Mouse (Mus musculus): Measurements from ENCODE around the gene Ly6g5b. TPM values are rescaled to one million over a fixed set of nuclear protein-coding genes. Genes with fewer than 3 reads are reported as not detected.
A peak's percentile ranks its signal among the peaks of the same experiment; 100 is the strongest.

Ly6g5b gene
- polyA plus RNA-seq, 1 experiment from 2014 or later = 0.49 TPM

DNA sequence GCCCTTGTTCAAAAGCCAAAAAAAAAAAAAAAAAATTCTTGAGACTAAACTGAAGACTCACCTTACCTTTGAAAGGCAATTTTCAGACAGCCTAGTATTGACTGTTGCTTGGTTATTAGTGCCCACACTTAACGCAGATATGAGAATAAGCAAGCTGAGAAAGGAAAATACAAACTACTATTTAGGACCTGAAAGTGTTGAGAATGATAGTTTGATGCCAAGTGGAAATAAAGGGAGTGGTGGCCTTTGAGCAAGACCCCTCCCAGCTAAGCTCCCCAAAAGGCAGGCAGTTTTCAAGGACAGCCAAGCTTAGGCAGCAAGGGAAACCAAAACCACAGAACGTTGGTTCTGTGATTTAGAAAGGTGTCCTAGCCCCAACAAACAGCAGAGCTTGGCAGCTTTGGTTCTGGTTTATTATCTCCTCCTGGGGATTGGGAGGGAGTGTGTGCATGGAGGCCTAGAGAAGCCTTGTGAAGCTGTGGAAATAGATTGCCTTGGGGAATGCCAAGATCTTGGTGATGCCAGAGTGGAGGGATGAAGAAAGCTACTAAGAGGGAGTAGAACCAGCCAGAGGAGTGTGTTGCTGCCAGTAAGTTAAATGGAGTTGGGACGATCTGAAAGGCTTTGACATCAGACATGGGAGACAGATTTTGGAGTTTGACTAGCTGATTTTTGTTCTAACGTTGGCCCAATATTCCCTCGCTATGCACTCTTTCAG is 32.9 kb upstream of the Ly6g5b start:
- H3K27me3 ChIP-seq (ENCODE audit: control insufficient read depth, insufficient read depth, low read length) = no peaks in the 10 kb centered on the region
- WGBS = 68% methylated on average over 5 of the region's 5 CpGs
- H3K4me2 ChIP-seq (replicated peaks; ENCODE audit: low read depth, low read length) = no peak overlapping the region
- no peak overlapping the region for H3K27ac ChIP-seq (ENCODE audit: low read length)
- no peaks in the 10 kb centered on the region for H3K9me3 ChIP-seq (ENCODE audit: control insufficient read depth, low read depth, low read length)
- H3K4me3 ChIP-seq (ENCODE audit: low read depth, low read length) = no peak overlapping the region
- H3K4me1 ChIP-seq (ENCODE audit: control insufficient read depth, insufficient read depth, low read length) = no peaks in the 10 kb centered on the region
- H3K9ac ChIP-seq (replicated peaks; ENCODE audit: low read depth, low read length) = no peak overlapping the region
- H3K36me3 ChIP-seq (ENCODE audit: control insufficient read depth, insufficient read depth, low read length) = peaks cover 96% of the 10 kb centered on the region
- ATAC-seq (ENCODE audit: insufficient number of reproducible peaks, insufficient read depth, low FRiP score, low read depth) = no peak

DNA sequence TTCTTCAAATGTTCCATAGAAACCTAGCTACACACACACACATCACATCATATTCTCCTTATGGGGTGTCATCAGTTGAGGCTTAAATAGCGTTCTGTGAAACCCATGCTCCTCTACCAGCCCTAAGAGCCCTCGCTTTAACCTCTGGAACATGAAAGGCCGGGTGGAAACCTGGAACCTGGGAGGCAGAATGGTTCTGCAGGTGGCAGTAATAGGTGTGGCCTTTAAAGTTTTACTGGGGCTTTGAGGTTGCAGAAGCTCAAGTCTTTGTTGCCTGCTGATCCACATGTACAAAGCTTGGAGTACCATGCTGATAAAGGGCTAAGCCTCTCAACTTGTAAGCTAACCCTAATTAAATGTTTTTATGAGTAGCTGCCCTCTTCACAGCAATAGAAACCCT is 32.1 kb upstream of the Ly6g5b start:
- 50% methylated on average over 3 of the region's 3 CpGs for WGBS
- no peak overlapping the region for H3K4me3 ChIP-seq (ENCODE audit: low read depth, low read length)
- H3K9me3 ChIP-seq (ENCODE audit: control insufficient read depth, low read depth, low read length) = no peaks in the 10 kb centered on the region
- H3K36me3 ChIP-seq (ENCODE audit: control insufficient read depth, insufficient read depth, low read length) = peaks cover 96% of the 10 kb centered on the region
- H3K27me3 ChIP-seq (ENCODE audit: control insufficient read depth, insufficient read depth, low read length) = no peaks in the 10 kb centered on the region
- H3K9ac ChIP-seq (replicated peaks; ENCODE audit: low read depth, low read length) = no peak overlapping the region
- no peak overlapping the region for H3K27ac ChIP-seq (ENCODE audit: low read length)
- no peak for ATAC-seq (ENCODE audit: insufficient number of reproducible peaks, insufficient read depth, low FRiP score, low read depth)
- H3K4me1 ChIP-seq (ENCODE audit: control insufficient read depth, insufficient read depth, low read length) = no peaks in the 10 kb centered on the region
- H3K4me2 ChIP-seq (replicated peaks; ENCODE audit: low read depth, low read length) = no peak overlapping the region

DNA sequence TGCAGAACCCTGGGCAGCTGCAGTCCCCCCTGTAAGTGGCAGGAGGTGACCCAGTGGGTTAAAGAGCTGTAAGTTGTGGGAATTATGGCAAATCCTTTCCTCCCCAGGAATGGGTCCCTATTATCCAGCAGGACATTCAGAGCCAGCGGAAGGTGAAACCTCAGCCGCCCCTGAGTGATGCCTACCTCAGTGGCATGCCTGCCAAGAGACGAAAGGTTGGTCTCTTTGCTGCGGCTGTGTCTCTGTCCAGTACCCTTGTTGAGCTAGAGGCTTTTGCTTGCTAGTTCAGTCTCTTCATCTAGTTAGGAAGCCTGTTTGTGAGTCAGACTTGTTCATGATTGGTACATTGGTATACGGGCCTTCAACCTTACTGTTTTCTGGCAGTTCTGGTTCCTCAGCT is 30.9 kb upstream of the Ly6g5b start:
- Histone ChIP-seq H3K27me3 (ENCODE audit: control insufficient read depth, insufficient read depth, low read length) (no peaks in the 10 kb centered on the region), H3K36me3 (ENCODE audit: control insufficient read depth, insufficient read depth, low read length) (peaks cover 97% of the 10 kb centered on the region), H3K9me3 (ENCODE audit: control insufficient read depth, low read depth, low read length) (no peaks in the 10 kb centered on the region), H3K4me2 (replicated peaks; ENCODE audit: low read depth, low read length) (no peak overlapping the region), H3K9ac (replicated peaks; ENCODE audit: low read depth, low read length) (no peak overlapping the region), H3K27ac (ENCODE audit: low read length) (no peak overlapping the region), H3K4me1 (ENCODE audit: control insufficient read depth, insufficient read depth, low read length) (no peaks in the 10 kb centered on the region), H3K4me3 (ENCODE audit: low read depth, low read length) (no peak overlapping the region)
- 86% methylated on average over 5 of the region's 5 CpGs for WGBS
- no peak for ATAC-seq (ENCODE audit: insufficient number of reproducible peaks, insufficient read depth, low FRiP score, low read depth)

DNA sequence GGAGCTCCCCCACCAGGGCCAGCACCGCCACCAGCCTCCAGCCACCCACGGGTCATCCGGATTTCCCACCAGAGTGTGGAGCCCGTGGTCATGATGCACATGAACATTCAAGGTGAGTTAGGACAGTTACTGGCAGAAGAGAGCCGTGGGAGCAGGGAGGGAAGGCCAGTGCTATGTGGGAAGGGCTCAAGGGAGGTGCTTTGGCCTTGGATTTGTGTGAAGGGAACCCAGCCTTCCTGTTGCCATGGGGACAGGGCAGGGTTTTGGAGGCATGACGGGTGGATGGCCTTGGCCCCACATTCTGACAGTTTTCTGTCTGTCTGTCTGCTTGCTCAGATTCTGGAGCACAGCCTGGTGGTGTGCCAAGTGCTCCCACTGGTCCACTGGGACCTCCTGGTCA is 26.7 kb upstream of the Ly6g5b start:
- 90% methylated on average over 6 of the region's 6 CpGs for WGBS
- Histone ChIP-seq H3K4me3 (ENCODE audit: low read depth, low read length) (no peak overlapping the region), H3K9me3 (ENCODE audit: control insufficient read depth, low read depth, low read length) (no peaks in the 10 kb centered on the region), H3K27ac (ENCODE audit: low read length) (no peak overlapping the region), H3K9ac (replicated peaks; ENCODE audit: low read depth, low read length) (no peak overlapping the region), H3K4me2 (replicated peaks; ENCODE audit: low read depth, low read length) (no peak overlapping the region), H3K27me3 (ENCODE audit: control insufficient read depth, insufficient read depth, low read length) (no peaks in the 10 kb centered on the region), H3K4me1 (ENCODE audit: control insufficient read depth, insufficient read depth, low read length) (peaks cover 4% of the 10 kb centered on the region; the same call in 1 of the 2 replicates), H3K36me3 (ENCODE audit: control insufficient read depth, insufficient read depth, low read length) (peaks cover 85% of the 10 kb centered on the region)
- ATAC-seq (ENCODE audit: insufficient number of reproducible peaks, insufficient read depth, low FRiP score, low read depth) = no peak

- no peak for ATAC-seq (ENCODE audit: insufficient number of reproducible peaks, insufficient read depth, low FRiP score, low read depth)
These were observed 25.3 kb upstream of the Ly6g5b start for GRCm38 (mm10) chr17:35140490-35140996.

GRCm38 (mm10) chr17:35139269-35139668 is 24.0 kb upstream of the Ly6g5b start:
- WGBS = 93% methylated on average over 3 of the region's 3 CpGs
- H3K36me3 ChIP-seq (ENCODE audit: control insufficient read depth, insufficient read depth, low read length) = peaks cover 59% of the 10 kb centered on the region
- H3K27ac ChIP-seq (ENCODE audit: low read length) = no peak overlapping the region

More at GRCm38 (mm10) chr17:35140490-35140996, 25.3 kb upstream of the Ly6g5b start:
- Histone ChIP-seq H3K4me3 (ENCODE audit: low read depth, low read length) (no peak overlapping the region), H3K4me2 (replicated peaks; ENCODE audit: low read depth, low read length) (no peak overlapping the region), H3K27me3 (ENCODE audit: control insufficient read depth, insufficient read depth, low read length) (no peaks in the 10 kb centered on the region), H3K36me3 (ENCODE audit: control insufficient read depth, insufficient read depth, low read length) (peaks cover 71% of the 10 kb centered on the region), H3K9ac (replicated peaks; ENCODE audit: low read depth, low read length) (no peak overlapping the region), H3K27ac (ENCODE audit: low read length) (no peak overlapping the region), H3K4me1 (ENCODE audit: control insufficient read depth, insufficient read depth, low read length) (peaks cover 12% of the 10 kb centered on the region), H3K9me3 (ENCODE audit: control insufficient read depth, low read depth, low read length) (no peaks in the 10 kb centered on the region)
- 78% methylated on average over 16 of the region's 16 CpGs for WGBS

DNA sequence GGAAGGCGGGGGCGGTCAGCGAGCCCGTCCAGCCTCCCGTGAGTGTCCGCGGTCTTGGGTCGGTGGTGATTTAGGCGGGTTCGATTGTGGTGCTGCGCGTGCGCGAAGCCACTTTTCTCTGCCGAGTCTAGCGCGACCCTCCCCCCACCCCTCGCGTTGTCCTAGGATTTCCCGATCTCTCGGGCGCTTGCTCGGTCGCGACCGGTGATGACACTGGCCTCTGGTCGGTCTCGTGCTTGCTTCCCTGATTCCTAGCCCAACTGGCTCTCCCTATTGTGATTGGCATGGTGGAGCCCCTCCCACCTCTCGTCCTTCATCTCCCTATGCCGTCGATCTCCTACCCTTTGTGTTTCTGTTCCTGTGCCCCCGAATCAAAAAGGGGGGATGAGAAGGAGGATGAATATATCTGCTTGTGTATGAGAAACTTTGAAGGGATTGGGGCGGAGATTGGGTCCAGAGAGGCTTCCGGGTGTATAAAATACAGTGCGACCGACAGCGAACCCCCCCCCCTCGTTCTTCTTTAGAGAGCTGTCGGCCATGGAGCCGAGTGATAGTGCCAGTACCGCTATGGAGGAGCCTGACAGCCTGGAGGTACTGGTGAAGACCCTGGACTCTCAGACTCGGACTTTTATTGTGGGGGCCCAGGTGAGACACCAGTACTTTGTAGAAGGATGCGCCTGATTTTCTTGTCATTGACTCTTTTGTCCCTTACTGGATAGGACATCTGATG is 20.5 kb upstream of the Ly6g5b start:
- 1% methylated on average over 43 of the region's 43 CpGs for WGBS

More at GRCm38 (mm10) chr17:35139269-35139668, 24.0 kb upstream of the Ly6g5b start:
- no peak for ATAC-seq (ENCODE audit: insufficient number of reproducible peaks, insufficient read depth, low FRiP score, low read depth)
- Histone ChIP-seq H3K4me3 (ENCODE audit: low read depth, low read length) (no peak overlapping the region), H3K4me1 (ENCODE audit: control insufficient read depth, insufficient read depth, low read length) (peaks cover 12% of the 10 kb centered on the region), H3K4me2 (replicated peaks; ENCODE audit: low read depth, low read length) (no peak overlapping the region), H3K9me3 (ENCODE audit: control insufficient read depth, low read depth, low read length) (no peaks in the 10 kb centered on the region), H3K27me3 (ENCODE audit: control insufficient read depth, insufficient read depth, low read length) (no peaks in the 10 kb centered on the region), H3K9ac (replicated peaks; ENCODE audit: low read depth, low read length) (no peak overlapping the region)

DNA sequence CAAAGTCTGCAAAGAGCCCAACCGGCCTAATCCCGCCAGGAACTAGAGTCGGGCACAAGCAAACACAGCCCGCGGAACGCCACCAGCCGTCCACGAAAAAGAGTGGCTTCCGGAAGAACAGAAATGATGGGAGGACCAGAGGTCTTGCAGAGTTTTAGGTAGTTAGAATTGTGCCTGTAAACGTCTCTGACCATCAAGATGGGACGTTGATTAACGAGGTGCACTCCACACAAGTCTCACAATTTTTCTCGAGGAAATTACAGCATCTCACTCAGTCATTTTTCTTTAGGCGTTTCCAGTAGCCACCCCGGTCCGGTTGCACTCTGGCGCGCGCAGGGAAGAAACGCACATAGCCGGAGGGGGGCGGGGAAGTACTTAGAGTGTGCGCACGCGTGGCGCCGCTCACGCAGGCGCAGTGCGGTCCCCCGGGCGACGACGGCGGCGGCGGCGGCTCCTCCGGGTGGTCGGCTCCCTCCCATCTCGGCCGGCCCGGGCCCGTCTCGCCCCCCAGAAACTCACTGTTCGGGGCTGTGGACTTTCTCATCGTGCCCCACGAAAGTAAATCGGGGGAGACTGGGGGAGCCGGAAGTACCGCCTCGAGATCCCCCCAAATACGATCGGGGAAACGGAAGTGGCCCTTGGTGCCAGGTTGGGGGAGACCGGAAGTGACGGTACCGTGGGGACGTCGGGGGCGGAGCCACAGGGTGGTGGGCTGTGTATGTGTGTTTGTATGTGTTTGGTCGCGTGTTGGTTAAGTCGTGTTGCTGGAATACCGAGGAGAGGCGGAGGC is 19.8 kb upstream of the Ly6g5b start, which contains the start of gene Bag6:
Gene Bag6 (plus strand): TSS at position 378 of the 790 bp plus-strand sequence.
- WGBS = under 1% methylated on average over 66 of the region's 66 CpGs

More for the DNA sequence above, 20.5 kb upstream of the Ly6g5b start:
- peak overlapping the region; percentile 84 for H3K9ac ChIP-seq (replicated peaks; ENCODE audit: low read depth, low read length)
- peaks cover 24% of the 10 kb centered on the region for H3K36me3 ChIP-seq (ENCODE audit: control insufficient read depth, insufficient read depth, low read length)
- H3K9me3 ChIP-seq (ENCODE audit: control insufficient read depth, low read depth, low read length) = no peaks in the 10 kb centered on the region
- peak overlapping the region; percentile 88 for H3K4me2 ChIP-seq (replicated peaks; ENCODE audit: low read depth, low read length)
- H3K4me3 ChIP-seq (ENCODE audit: low read depth, low read length) = peak overlapping the region; percentile 67
- peak overlapping the region; percentile 92 for H3K27ac ChIP-seq (ENCODE audit: low read length)
- H3K4me1 ChIP-seq (ENCODE audit: control insufficient read depth, insufficient read depth, low read length) = peaks cover 12% of the 10 kb centered on the region
- no peaks in the 10 kb centered on the region for H3K27me3 ChIP-seq (ENCODE audit: control insufficient read depth, insufficient read depth, low read length)
- peak; percentile 54 for ATAC-seq (ENCODE audit: insufficient number of reproducible peaks, insufficient read depth, low FRiP score, low read depth)

More for the DNA sequence above, 19.8 kb upstream of the Ly6g5b start, which contains the start of gene Bag6:
- peaks cover 16% of the 10 kb centered on the region for H3K36me3 ChIP-seq (ENCODE audit: control insufficient read depth, insufficient read depth, low read length)
- peak within 1 kb of the TSS; percentile 67 for H3K4me3 ChIP-seq (ENCODE audit: low read depth, low read length)
- H3K9ac ChIP-seq (replicated peaks; ENCODE audit: low read depth, low read length) = peak within 1 kb of the TSS; percentile 84
- H3K27me3 ChIP-seq (ENCODE audit: control insufficient read depth, insufficient read depth, low read length) = no peaks in the 10 kb centered on the region
- peak; percentile 93 for ATAC-seq (ENCODE audit: insufficient number of reproducible peaks, insufficient read depth, low FRiP score, low read depth)
- peak within 1 kb of the TSS; percentile 92 for H3K27ac ChIP-seq (ENCODE audit: low read length)
- no peaks in the 10 kb centered on the region for H3K9me3 ChIP-seq (ENCODE audit: control insufficient read depth, low read depth, low read length)
- peak within 1 kb of the TSS; percentile 88 for H3K4me2 ChIP-seq (replicated peaks; ENCODE audit: low read depth, low read length)
- H3K4me1 ChIP-seq (ENCODE audit: control insufficient read depth, insufficient read depth, low read length) = peaks cover 12% of the 10 kb centered on the region

Data from stomach, embryonic 14.5 days (tissue).